Mouse (Mus musculus) forebrain, postnatal 0 days (tissue): ENCODE results near the gene Tmem248. TPM values are rescaled to one million over a fixed set of nuclear protein-coding genes. Genes with fewer than 3 reads are reported as not detected.

ENCODE experiments used
- ATAC-seq: fragments of 200-750 bp; cut with Nextera tagmentation; 2 replicates; pipeline ENCODE4 v1.8.0; 2017; ENCODE audit warnings: mild to moderate bottlenecking, moderate library complexity
- DNase-seq: peaks from one replicate; pipeline ENCODE4 v3.0.0-alpha.2; 2015
- H3K27ac ChIP-seq: fragments of 300-500 bp; sonication (generic); 2 replicates; pipeline ENCODE4 v1.5.1; 2014; ENCODE audit warnings: low read depth, mild to moderate bottlenecking, antibody characterized with exemption, low read length, moderate library complexity, mixed read lengths
- H3K27me3 ChIP-seq: fragments of 300-500 bp; sonication (generic); 2 replicates; pipeline ENCODE4 v1.6.1; 2014; ENCODE audit warnings: mild to moderate bottlenecking, low read length, mixed read lengths; ENCODE audit not compliant: insufficient read depth
- H3K36me3 ChIP-seq: fragments of 300-500 bp; sonication (generic); 2 replicates; pipeline ENCODE4 v1.6.1; 2014; ENCODE audit warnings: mild to moderate bottlenecking, moderate library complexity; ENCODE audit not compliant: insufficient read depth
- H3K4me1 ChIP-seq: fragments of 300-500 bp; sonication (generic); 2 replicates; pipeline ENCODE4 v1.6.1; 2014; ENCODE audit warnings: antibody characterized with exemption; ENCODE audit not compliant: insufficient read depth
- H3K4me2 ChIP-seq: fragments of 300-500 bp; sonication (generic); 2 replicates; pipeline ENCODE4 v1.6.1; 2014; ENCODE audit warnings: low read depth, mild to moderate bottlenecking, moderate library complexity
- H3K4me3 ChIP-seq: fragments of 300-500 bp; sonication (generic); 2 replicates; pipeline ENCODE4 v1.5.1; 2014; ENCODE audit warnings: low read depth, low read length, mixed read lengths
- H3K9ac ChIP-seq: fragments of 300-500 bp; sonication (generic); 2 replicates; pipeline ENCODE4 v1.6.1; 2014; ENCODE audit warnings: mild to moderate bottlenecking
- H3K9me3 ChIP-seq: fragments of 300-500 bp; sonication (generic); 2 replicates; pipeline ENCODE4 v1.6.1; 2016; ENCODE audit warnings: low read length
- CTCF ChIP-seq: sonication (generic); IDR thresholded peaks from 2 replicates; pipeline ENCODE4 v1.5.1; 2016; ENCODE audit warnings: antibody characterized with exemption, control low read depth, low read depth
- WGBS: fragments of 180-500 bp; shearing (Covaris S2); extraction: QIAGEN DNeasy Blood & Tissue Kit; methylation state at CpG from one replicate; pipeline ENCODE4 v1.1.7; 2014; 5-methylcytosine and 5-hydroxymethylcytosine counted together
- polyA plus RNA-seq: library from polyadenylated mRNA; unstranded; fragments of >200 nt; fragmentation: Nextera tagmentation; extraction: Ambion mirVana; gene quantifications from 2 replicates; pipeline ENCODE4 v1.2.1, GENCODE M21; 2015
- total RNA-seq: library from RNA; depleted of rRNA; stranded (reverse); fragments of >200 nt; gene quantifications from 2 replicates; pipeline ENCODE4 v1.2.3, GENCODE M21; 2014; rRNA removed

Gene Tmem248
- total and polyA plus RNA-seq, 2 experiments from 2014 or later = 29.1 to 45.8 TPM

- Histone ChIP-seq H3K9ac (no peak overlapping the region), H3K27me3 (no peaks in the 10 kb centered on the region), H3K27ac (no peak overlapping the region), H3K4me2 (no peak overlapping the region), H3K9me3 (no peaks in the 10 kb centered on the region), H3K36me3 (peaks cover 4% of the 10 kb centered on the region; the same call in 1 of the 2 replicates), H3K4me3 (no peak overlapping the region), H3K4me1 (peaks cover 8% of the 10 kb centered on the region; the same call in 1 of the 2 replicates)
- 97% methylated on average over 6 of the region's 6 CpGs for WGBS
- DNase-seq = no peak
- peak; percentile 22; the same call in 1 of the 2 replicates for TF ChIP-seq CTCF
- no peak for ATAC-seq
Observed at GRCm38 (mm10) chr5:130290242-130290641, 73.4 kb downstream of the Tmem248 start.

DNA sequence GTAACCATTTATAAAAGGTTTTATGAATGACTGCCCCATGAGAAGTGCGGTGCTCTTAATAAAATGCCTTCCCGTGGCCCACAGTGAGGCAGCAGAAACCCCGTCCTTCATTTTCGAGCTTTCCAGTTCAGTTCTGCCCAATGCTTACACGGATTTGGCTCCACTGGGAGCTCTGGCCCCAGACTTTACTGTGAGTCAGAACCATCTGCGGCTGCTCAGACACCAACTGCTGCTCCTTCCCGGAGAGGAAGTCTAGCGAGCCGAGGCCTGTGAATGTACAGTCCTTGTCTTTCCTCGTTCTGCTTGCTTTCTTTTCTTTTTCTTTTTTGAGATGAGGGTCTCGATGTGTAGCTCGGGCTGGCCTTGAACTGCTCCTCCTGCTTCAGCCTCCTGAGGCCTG is 73.9 kb downstream of the Tmem248 start:
- H3K4me3 ChIP-seq = no peak overlapping the region
- peak overlapping the region; percentile 76 for H3K27ac ChIP-seq
- ATAC-seq (peak; percentile 30; the same call in 1 of the 2 replicates), DNase-seq (peak; percentile 76)
- H3K36me3 ChIP-seq = peaks cover 4% of the 10 kb centered on the region; the same call in 1 of the 2 replicates
- no peaks in the 10 kb centered on the region for H3K27me3 ChIP-seq
- H3K4me2 ChIP-seq = no peak overlapping the region
- H3K9ac ChIP-seq = no peak overlapping the region; the same call in 1 of the 2 replicates
- H3K9me3 ChIP-seq = no peaks in the 10 kb centered on the region
- WGBS = 68% methylated on average over 12 of the region's 12 CpGs
- TF ChIP-seq CTCF = no peak
- peaks cover 10% of the 10 kb centered on the region; the same call in 1 of the 2 replicates for H3K4me1 ChIP-seq

DNA sequence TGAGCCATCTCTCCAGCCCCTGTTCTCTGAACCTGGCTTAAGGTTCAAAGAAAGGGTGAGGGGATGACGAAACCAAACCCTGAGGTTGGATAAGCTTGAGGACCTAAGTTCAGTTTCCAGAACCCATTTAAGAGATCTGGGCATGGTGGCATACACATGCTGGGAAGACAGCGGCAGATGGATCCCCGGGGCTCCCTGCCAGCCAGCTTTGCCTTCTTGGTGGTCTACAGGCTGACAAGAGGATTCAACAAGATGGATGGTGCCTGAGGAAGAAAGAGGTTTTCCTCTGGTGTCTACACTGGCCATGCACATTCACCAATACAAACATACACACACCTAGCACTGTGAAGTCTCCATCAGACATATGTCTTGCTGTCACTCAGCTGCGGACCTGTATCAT is 76.1 kb downstream of the Tmem248 start:
- no peaks in the 10 kb centered on the region for H3K27me3 ChIP-seq
- H3K9me3 ChIP-seq = no peaks in the 10 kb centered on the region
- peak overlapping the region; percentile 80 for H3K27ac ChIP-seq
- 86% methylated on average over 4 of the region's 4 CpGs for WGBS
- H3K36me3 ChIP-seq = peaks cover 16% of the 10 kb centered on the region
- TF ChIP-seq CTCF = no peak
- no peak overlapping the region for H3K4me2 ChIP-seq
- H3K9ac ChIP-seq = no peak overlapping the region
- 0 out of 2 replicates have a peak, but pooled peaks have one; percentile 14 for ATAC-seq
- H3K4me3 ChIP-seq = no peak overlapping the region
- peaks cover 10% of the 10 kb centered on the region; the same call in 1 of the 2 replicates for H3K4me1 ChIP-seq
- DNase-seq = peak; percentile 76

Other genes starting within 250 kb of the Tmem248 start
- gene Gusb, start 214.0 kb upstream of the Tmem248 start, total RNA-seq = 17.2 and 19.9 TPM in 2 replicates
- 27.7 and 29.3 TPM in 2 replicates for gene Gusb, start 214.0 kb upstream of the Tmem248 start, polyA plus RNA-seq
- 28.7 and 33.2 TPM in 2 replicates for gene Asl, start 187.8 kb upstream of the Tmem248 start, total RNA-seq
- 32.5 and 39.3 TPM in 2 replicates for gene Asl, start 187.8 kb upstream of the Tmem248 start, polyA plus RNA-seq
- gene Crcp, start 187.8 kb upstream of the Tmem248 start, total RNA-seq = 63.2 and 69.1 TPM in 2 replicates
- gene Crcp, start 187.8 kb upstream of the Tmem248 start, polyA plus RNA-seq = 87.1 and 91.2 TPM in 2 replicates
- 50.7 and 55.3 TPM in 2 replicates for gene Tpst1, start 143.8 kb upstream of the Tmem248 start, total RNA-seq
- 50.3 and 55.4 TPM in 2 replicates for gene Tpst1, start 143.8 kb upstream of the Tmem248 start, polyA plus RNA-seq
- gene Kctd7, start 72.2 kb upstream of the Tmem248 start, total RNA-seq = 16.7 and 22.4 TPM in 2 replicates
- 7.4 and 10.7 TPM in 2 replicates for gene Kctd7, start 72.2 kb upstream of the Tmem248 start, polyA plus RNA-seq
- 23.0 and 26.8 TPM in 2 replicates for gene Rabgef1, start 45.3 kb upstream of the Tmem248 start, total RNA-seq
- 23.8 and 32.5 TPM in 2 replicates for gene Rabgef1, start 45.3 kb upstream of the Tmem248 start, polyA plus RNA-seq
- gene Sbds, start 38.4 kb downstream of the Tmem248 start, total RNA-seq = 27.2 and 27.8 TPM in 2 replicates
- 43.7 and 45.2 TPM in 2 replicates for gene Sbds, start 38.4 kb downstream of the Tmem248 start, polyA plus RNA-seq
- 18.0 and 19.8 TPM in 2 replicates for gene Tyw1, start 38.5 kb downstream of the Tmem248 start, total RNA-seq
- 17.8 and 18.5 TPM in 2 replicates for gene Tyw1, start 38.5 kb downstream of the Tmem248 start, polyA plus RNA-seq
- gene Caln1, start 152.4 kb downstream of the Tmem248 start, total RNA-seq = 48.7 and 57.2 TPM in 2 replicates
- gene Caln1, start 152.4 kb downstream of the Tmem248 start, polyA plus RNA-seq = 32.3 and 58.7 TPM in 2 replicates
- gene A330070K13Rik, start 167.6 kb downstream of the Tmem248 start, total RNA-seq = not detected in 2 replicates
- gene A330070K13Rik, start 167.6 kb downstream of the Tmem248 start, polyA plus RNA-seq = 0.27 TPM in 1 of 2 replicates, not detected in the other